ENCODE assay signal across 15 mouse cellular contexts in the genomic region with DNA sequence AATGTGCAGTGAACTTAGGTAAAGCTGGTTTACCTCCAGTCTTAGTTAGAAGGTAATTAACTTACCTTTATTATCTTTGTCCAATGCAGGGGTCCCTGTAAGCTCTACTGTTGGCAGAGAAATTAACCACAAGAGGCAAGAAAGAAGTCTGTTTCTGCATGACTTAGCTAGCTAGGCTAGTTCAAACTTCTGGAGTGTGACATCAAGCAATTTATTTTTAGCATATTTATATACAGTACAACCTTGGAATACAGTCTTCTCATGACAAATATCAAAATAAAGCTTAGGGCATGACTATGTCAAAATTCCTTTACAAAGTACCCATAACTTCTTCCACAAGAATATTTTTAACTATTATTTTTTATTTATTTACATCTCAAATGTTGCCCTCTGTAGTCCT.
"Had no signal": no experiment of that assay in that cellular context is flagged by ENCODE, and none has a peak within 500 bp of the region (broad histone marks: within the 10 kb centered on the region; RNA-seq: fewer than 3 reads in every experiment).

No protein-coding gene starts in this region.

- DNase-seq: retina, postnatal 1 day; right cerebral cortex, adult 18-20 months; right cerebral cortex, postnatal 14 days; right cerebral cortex, postnatal 25 days; right cerebral cortex, postnatal 4 days; spleen, adult 18-20 months; thymus, adult 18-20 months; thymus, adult 2 months; thymus, postnatal 14 days; thymus, postnatal 25 days; thymus, postnatal 36 days; thymus, postnatal 4 days had no signal

- H3K27me3 ChIP-seq: neural tube, embryonic 13.5 days; neural tube, embryonic 15.5 days; stomach, embryonic 15.5 days had no signal
